Mouse (Mus musculus): ENCODE results near the gene Epx. TPM values are rescaled to one million over a fixed set of nuclear protein-coding genes. Genes with fewer than 3 reads are reported as not detected.

Epx gene
- polyA plus RNA-seq, 1 experiment from 2014 or later, result not detected

DNA sequence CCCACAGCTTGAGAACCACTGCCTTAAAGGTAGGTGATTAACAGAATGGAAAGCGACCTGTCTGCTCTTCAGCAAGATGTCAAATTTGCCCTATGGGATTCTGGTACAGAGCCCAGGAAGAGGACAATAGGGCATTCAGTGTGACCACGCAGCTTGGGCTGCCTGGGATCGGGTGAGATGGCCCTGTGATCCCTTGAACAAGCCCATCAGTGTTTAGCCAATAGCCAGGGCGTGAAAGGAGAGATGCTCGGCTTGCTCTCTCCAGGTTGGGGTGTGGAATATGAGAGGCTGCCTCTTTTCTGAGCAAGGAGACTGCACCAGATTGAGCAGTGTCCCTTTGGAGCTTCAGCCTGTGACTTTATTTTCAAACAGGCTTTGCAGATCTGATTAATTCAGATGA is 53.8 kb downstream of the Epx start:
- Histone ChIP-seq H3K9ac (replicated peaks) (no peak overlapping the region), H3K27ac (replicated peaks) (no peak overlapping the region), H3K27me3 (peaks cover 14% of the 10 kb centered on the region), H3K4me1 (peaks cover 10% of the 10 kb centered on the region), H3K4me2 (replicated peaks) (no peak overlapping the region), H3K4me3 (no peak overlapping the region), H3K36me3 (no peaks in the 10 kb centered on the region), H3K9me3 (no peaks in the 10 kb centered on the region)
- 43% methylated on average over 5 of the region's 5 CpGs for WGBS
- no peak for ATAC-seq (ENCODE audit: low FRiP score, low read depth)

DNA sequence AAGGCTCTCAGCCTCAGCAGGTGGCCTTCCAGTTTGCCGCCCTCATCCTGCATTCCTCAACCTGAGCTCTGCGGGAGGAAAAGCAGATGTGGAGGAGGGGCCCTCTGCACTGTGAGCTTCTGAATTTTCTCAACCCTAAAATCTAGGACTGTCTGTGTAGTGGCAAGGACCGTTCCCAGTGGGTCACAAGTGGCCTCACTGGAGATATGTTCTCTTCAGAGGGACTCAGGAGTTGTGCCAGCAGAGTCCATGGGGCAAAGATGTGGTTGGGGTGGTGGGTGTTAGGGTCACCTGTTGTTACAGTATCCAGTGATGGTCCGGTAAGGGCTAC is 57.9 kb downstream of the Epx start:
- peak overlapping the region; percentile 40 for H3K4me3 ChIP-seq
- peak overlapping the region; percentile 67 for H3K4me2 ChIP-seq (replicated peaks)
- H3K27me3 ChIP-seq, result peaks cover 14% of the 10 kb centered on the region; the same call in 1 of the 2 replicates
- no peaks in the 10 kb centered on the region for H3K36me3 ChIP-seq
- no peaks in the 10 kb centered on the region for H3K9me3 ChIP-seq
- 30% methylated on average over 4 of the region's 4 CpGs for WGBS
- ATAC-seq (ENCODE audit: low FRiP score, low read depth), result no peak
- H3K9ac ChIP-seq (replicated peaks), result peak overlapping the region; percentile 49; the same call in 1 of the 2 replicates
- H3K27ac ChIP-seq (replicated peaks), result peak overlapping the region; percentile 39; the same call in 1 of the 2 replicates
- peaks cover 19% of the 10 kb centered on the region for H3K4me1 ChIP-seq

DNA sequence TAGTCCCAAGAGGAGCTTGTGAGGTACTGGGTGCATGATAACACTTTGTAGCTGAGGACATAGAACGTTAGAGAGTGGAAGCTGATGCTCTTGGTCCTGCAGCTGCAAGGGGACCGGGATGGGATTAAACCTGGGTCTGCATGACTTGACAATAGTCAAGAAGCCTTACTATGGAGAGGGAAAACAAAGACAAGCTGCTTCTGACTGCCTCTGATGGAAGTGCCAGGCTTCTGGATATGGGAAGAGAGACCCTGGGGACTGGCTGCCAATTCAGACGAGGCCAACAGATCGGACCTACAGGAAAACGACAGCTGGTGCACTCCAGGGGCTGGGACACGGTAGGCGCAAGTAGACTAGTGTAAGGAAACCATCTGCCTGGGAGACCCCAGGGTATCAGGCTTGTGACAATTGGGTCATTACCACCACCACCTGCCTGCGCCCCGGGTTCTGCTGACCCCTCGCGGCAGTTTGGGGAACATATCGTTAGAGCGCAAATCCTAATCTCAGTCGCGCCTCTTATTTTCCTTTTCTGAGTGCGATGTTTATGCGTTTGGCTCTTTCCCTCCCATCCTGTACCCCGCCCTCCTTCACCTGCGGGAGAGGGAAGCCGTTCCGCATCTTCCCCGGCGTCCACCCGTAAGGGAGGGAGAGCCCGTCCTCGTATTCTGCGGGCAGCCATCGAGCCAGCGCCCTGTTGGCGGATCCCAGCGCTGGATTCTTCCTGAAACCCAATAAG is 58.5 kb downstream of the Epx start:
- Histone ChIP-seq H3K9ac (replicated peaks) (peak overlapping the region; percentile 49; the same call in 1 of the 2 replicates), H3K4me1 (peaks cover 19% of the 10 kb centered on the region), H3K27me3 (peaks cover 14% of the 10 kb centered on the region; the same call in 1 of the 2 replicates), H3K4me3 (peak overlapping the region; percentile 40), H3K27ac (replicated peaks) (peak overlapping the region; percentile 54; the same call in 1 of the 2 replicates), H3K9me3 (no peaks in the 10 kb centered on the region), H3K36me3 (no peaks in the 10 kb centered on the region), H3K4me2 (replicated peaks) (peak overlapping the region; percentile 67)
- WGBS, result 3% methylated on average over 31 of the region's 31 CpGs
- ATAC-seq (ENCODE audit: low FRiP score, low read depth), result peak; percentile 90

DNA sequence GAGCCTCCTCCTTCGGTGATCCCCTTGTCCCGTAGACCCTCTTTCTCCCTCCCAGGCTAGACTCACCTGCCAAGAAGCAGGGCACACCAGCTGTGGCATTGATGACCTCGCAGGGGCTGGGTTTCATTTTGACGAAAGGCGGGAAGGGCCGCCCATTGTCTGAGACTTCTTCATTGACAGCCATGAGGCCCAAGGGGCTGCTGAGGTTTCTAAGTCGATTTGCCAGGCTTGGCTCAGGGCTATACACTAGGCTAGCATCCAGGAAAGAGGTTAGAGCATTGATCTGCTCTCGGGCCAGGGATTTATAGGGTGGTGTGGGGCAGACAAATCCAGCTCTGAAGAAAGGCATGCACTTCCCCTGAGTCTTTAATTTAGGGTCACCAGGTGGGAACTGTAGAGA is 60.5 kb downstream of the Epx start:
- H3K4me3 ChIP-seq, result no peak overlapping the region
- H3K27me3 ChIP-seq, result peaks cover 14% of the 10 kb centered on the region; the same call in 1 of the 2 replicates
- 75% methylated on average over 8 of the region's 8 CpGs for WGBS
- ATAC-seq (ENCODE audit: low FRiP score, low read depth), result no peak
- no peak overlapping the region for H3K27ac ChIP-seq (replicated peaks)
- H3K4me2 ChIP-seq (replicated peaks), result no peak overlapping the region
- no peaks in the 10 kb centered on the region for H3K9me3 ChIP-seq
- H3K4me1 ChIP-seq, result peaks cover 23% of the 10 kb centered on the region
- no peaks in the 10 kb centered on the region for H3K36me3 ChIP-seq
- no peak overlapping the region for H3K9ac ChIP-seq (replicated peaks)

Other genes with a start within 250 kb of the Epx start
- gene Rnf43, start 212.8 kb downstream of the Epx start, polyA plus RNA-seq (2016; fragmentation: Nextera tagmentation; extraction: Ambion mirVana), result 0.93 and 1.5 TPM in 2 replicates
- gene Supt4a, start 138.0 kb downstream of the Epx start, polyA plus RNA-seq (2016; fragmentation: Nextera tagmentation; extraction: Ambion mirVana), result 139 and 145 TPM in 2 replicates
- gene Tspoap1, start 115.0 kb downstream of the Epx start, polyA plus RNA-seq (2016; fragmentation: Nextera tagmentation; extraction: Ambion mirVana), result 40.6 and 43.5 TPM in 2 replicates
- 0.97 and 1.2 TPM in 2 replicates for gene Mpo, start 82.0 kb downstream of the Epx start, polyA plus RNA-seq (2016; fragmentation: Nextera tagmentation; extraction: Ambion mirVana)
- gene Lpo, start 47.2 kb downstream of the Epx start, polyA plus RNA-seq (2016; fragmentation: Nextera tagmentation; extraction: Ambion mirVana), result 0.99 and 1.0 TPM in 2 replicates
- 14.8 and 18.8 TPM in 2 replicates for gene Mks1, start 22.3 kb downstream of the Epx start, polyA plus RNA-seq (2016; fragmentation: Nextera tagmentation; extraction: Ambion mirVana)
- gene Olfr462, start 16.7 kb upstream of the Epx start, polyA plus RNA-seq (2016; fragmentation: Nextera tagmentation; extraction: Ambion mirVana), result not detected in 2 replicates
- not detected in 2 replicates for gene Olfr463, start 21.9 kb upstream of the Epx start, polyA plus RNA-seq (2016; fragmentation: Nextera tagmentation; extraction: Ambion mirVana)
- gene Olfr464, start 45.4 kb upstream of the Epx start, polyA plus RNA-seq (2016; fragmentation: Nextera tagmentation; extraction: Ambion mirVana), result not detected in 2 replicates
- 38.1 and 40.8 TPM in 2 replicates for gene Dynll2, start 112.0 kb upstream of the Epx start, polyA plus RNA-seq (2016; fragmentation: Nextera tagmentation; extraction: Ambion mirVana)
- 484 and 550 TPM in 2 replicates for gene Srsf1, start 171.8 kb upstream of the Epx start, polyA plus RNA-seq (2016; fragmentation: Nextera tagmentation; extraction: Ambion mirVana)
- gene Vezf1, start 192.7 kb upstream of the Epx start, polyA plus RNA-seq (2016; fragmentation: Nextera tagmentation; extraction: Ambion mirVana), result 88.6 and 95.5 TPM in 2 replicates
- gene Cuedc1, start 222.5 kb upstream of the Epx start, polyA plus RNA-seq (2016; fragmentation: Nextera tagmentation; extraction: Ambion mirVana), result 40.5 and 45.7 TPM in 2 replicates